Mouse (Mus musculus) testis, adult 2 months (tissue): Measurements from ENCODE around the gene Eddm3b.

Experiments
- CTCF ChIP-seq: fragments of 200-500 bp; IDR thresholded peaks from 2 replicates; pipeline ENCODE4 v1.5.1; 2012; ENCODE audit warnings: low read depth, mild to moderate bottlenecking, inconsistent platforms, low read length, moderate library complexity; ENCODE audit not compliant: control insufficient read depth, insufficient read depth, insufficient replicate concordance
- POLR2A ChIP-seq: fragments of 200-500 bp; IDR thresholded peaks from 2 replicates; pipeline ENCODE4 v1.6.1; 2012; ENCODE audit warnings: low read depth, mild to moderate bottlenecking, inconsistent platforms, low read length, moderate library complexity; ENCODE audit not compliant: control insufficient read depth

DNA sequence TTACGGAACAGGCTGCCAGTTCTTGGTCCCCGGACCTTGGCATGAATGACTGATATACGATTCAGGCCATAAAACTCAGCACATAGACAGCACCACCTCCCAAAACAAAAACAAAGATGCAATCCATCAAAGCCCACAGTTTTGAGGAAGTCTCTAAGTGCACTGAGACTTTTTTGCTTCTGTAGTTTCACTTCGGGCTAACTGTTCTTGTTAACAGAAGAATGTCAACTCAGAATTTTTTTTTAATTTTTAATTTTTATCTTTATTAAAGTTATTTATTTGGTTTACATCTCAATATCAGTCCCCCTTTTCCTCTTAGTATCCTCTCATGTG is 42.5 kb downstream of the Eddm3b start:
- TF ChIP-seq CTCF: no peak
- TF ChIP-seq POLR2A: no peak
